Mouse (Mus musculus): Measurements from ENCODE around the gene Olfr1415.

DNA sequence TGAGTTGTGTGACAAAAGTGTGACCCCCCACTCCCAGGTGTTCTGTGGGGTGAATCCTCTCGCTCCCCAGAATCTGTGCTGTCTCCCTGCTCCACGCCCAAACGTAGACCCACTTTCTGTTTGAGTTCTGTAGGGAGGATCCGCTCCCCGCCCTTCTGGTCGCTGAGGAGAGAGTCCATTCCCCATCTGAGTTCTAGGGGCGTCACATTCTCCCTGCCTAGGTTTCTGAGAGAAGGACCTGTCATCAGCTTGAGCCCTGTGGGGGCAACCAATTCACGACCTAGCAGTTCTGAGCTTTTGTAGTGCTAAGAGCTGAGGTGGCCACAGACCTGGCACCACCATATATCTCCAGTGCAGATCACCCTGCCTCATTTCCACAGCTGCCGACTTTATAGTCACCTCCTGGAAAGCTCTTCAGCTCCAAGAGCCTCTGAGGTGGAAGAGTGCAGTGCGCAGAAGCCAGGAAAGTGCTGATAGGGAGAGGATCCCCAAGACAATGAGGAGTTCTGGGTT is 21.8 kb downstream of the Olfr1415 start:
- TF ChIP-seq CTCF (IDR thresholded peaks at IDR 0.05; ENCODE audit: borderline replicate concordance, extremely low read depth, insufficient read depth, insufficient read length) (no peak), POLR2A (IDR thresholded peaks at IDR 0.05; ENCODE audit: borderline replicate concordance, extremely low read depth, insufficient read depth, insufficient read length, poor library complexity, severe bottlenecking) (no peak)

Measured in brain, embryonic 14.5 days (tissue).